Mouse (Mus musculus): ENCODE data around the gene Lcn12.

Gene Lcn12

GRCm38 (mm10) chr2:25460135-25460534 is 33.6 kb downstream of the Lcn12 start:
- no peak for DNase-seq (ENCODE audit: low spot score)

GRCm38 (mm10) chr2:25458911-25459310 is 34.8 kb downstream of the Lcn12 start:
- DNase-seq (ENCODE audit: low spot score) = no peak

DNA sequence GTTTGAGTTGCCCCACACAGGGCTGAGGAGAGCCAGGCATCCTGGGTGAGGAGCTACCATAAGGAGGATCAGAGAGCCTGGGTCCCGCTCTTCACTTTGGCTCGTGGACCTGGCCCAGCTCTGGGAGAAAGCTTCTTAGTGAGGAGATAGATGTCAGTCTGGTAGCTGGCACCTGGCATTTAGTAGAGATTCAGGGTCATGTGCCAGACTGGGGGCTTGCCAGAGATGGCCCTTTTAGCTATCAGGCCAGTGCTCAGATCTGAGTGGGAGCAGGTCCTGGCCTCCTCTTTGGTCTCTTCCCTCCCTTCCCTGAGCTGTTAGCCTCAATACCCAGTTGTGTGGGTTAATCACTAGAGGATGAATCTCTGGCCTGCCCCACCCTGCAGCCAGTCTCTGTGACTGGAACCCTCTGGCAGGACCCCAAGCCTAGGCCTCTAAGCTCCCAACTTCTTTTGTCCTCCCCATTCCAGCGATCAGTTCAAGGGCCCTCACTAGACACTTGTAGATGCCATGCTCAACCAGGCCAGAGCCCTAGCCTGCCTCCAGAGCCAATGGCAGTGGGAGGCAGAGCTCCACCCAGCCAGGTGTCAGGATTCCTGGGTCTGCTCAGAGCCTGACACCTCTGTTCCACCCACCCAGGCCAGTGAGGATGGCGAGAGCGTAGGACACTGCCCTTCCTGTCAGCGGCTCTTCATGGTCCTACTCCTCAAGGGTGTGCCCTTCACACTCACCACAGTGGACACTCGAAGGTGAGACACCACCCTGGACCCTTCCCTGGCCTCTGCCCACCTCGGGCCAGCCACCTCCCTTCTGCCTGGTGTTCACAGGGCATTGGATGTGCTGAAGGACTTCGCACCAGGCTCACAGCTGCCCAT is 36.5 kb downstream of the Lcn12 start:
- no peak for DNase-seq (ENCODE audit: low spot score)

DNA sequence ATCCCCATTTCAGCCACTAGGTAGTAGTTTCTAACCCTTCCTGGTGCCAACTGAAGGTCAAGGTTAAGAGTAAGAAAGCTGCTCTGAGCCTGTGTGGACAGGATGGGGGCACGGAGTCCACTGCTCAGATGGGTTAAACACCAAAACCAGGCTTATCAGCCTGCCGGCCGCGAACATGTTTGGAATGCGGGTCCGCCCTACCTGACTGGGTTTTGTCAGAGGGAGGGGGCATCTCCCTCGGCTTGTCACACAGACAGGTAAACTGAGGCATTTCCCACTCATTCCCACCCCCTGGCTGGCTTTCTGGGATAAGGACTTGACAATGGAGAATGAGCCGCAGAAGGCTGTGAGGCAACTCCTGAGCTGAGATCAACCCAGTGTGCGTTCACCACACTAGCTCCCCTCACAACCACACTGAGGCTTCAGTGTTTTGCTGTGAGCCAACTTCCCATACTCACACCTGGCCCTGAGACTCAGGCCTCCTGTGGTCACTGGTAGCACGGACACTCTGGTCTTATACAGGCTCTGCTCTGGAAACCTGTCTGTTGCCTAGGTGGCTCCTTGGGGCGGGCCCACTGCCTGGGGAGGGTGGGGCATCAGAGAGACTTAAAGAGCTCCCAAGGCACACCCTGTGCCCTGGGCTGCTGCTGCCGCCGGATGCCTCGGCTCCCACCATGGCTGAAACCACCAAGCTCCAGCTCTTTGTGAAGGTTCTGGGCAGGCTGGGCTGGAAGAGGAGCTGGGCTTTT is 37.3 kb downstream of the Lcn12 start, which contains the start of gene Clic3:
Gene Clic3, plus strand, starts transcription at position 634 of the 749 bp plus-strand sequence.
- no peak for DNase-seq (ENCODE audit: low spot score)

DNA sequence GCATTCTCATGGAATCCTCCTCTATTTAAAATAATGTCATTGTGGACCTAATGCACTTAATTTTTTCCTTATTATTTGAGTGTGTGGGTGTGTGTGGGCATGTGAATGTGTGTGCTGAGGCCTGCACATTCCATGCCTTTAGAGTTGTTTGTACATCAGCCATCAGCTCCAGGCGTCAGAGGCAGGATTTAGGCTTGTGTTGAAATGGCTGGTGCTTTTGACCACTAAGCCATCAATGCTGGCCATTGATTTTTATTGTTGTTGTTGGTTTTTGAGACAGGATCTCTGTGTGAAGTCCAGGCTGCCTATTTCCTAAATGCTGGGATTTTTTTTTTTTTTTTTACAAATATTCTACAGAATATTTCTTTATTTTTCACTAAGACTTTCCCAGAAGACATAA is 40.8 kb downstream of the Lcn12 start:
- no peak for DNase-seq (ENCODE audit: low spot score)

- no peak for DNase-seq (ENCODE audit: low spot score)
These were observed 42.7 kb downstream of the Lcn12 start for GRCm38 (mm10) chr2:25450853-25451647.

- DNase-seq (ENCODE audit: low spot score) = no peak
These were observed 51.0 kb downstream of the Lcn12 start for GRCm38 (mm10) chr2:25442682-25443081.

DNA sequence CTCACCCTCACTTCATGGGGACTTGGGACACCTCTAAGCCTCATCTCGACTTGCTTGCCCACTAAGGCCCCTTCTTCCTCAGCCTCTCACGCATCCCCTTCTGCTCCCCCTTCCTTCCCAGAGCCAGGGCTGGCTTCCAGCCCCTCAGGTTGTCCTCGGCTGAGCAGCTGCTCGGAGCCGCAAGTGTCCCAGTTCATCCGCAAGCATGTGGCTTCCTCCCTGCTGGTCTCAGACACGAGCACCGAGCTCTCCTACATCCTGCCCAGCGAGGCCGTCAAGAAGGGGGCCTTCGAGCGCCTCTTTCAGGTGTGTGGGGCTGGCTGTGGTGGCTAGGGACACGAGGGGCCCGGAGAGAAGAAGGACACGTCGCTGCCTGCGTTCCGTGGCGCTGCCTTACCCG is 52.6 kb downstream of the Lcn12 start:
- DNase-seq (ENCODE audit: low spot score) = no peak

All from c-Kit-positive CD71-positive TER-119-positive erythroid progenitor cells, embryonic 14.5 days (primary cell).